Mouse (Mus musculus) spleen, adult 2 months (tissue): ENCODE results near the gene Mab21l1.

ENCODE experiments used
- CTCF ChIP-seq: fragments of 200-500 bp; IDR thresholded peaks from 2 replicates; pipeline ENCODE4 v1.5.1; 2011; ENCODE audit warnings: mild to moderate bottlenecking, inconsistent platforms; ENCODE audit not compliant: insufficient read depth, insufficient read length, insufficient replicate concordance; ENCODE audit errors: extremely low read depth
- POLR2A ChIP-seq: fragments of 200-500 bp; IDR thresholded peaks from 2 replicates; pipeline ENCODE4 v1.6.1; 2011; ENCODE audit warnings: low read depth, low read length, inconsistent platforms

DNA sequence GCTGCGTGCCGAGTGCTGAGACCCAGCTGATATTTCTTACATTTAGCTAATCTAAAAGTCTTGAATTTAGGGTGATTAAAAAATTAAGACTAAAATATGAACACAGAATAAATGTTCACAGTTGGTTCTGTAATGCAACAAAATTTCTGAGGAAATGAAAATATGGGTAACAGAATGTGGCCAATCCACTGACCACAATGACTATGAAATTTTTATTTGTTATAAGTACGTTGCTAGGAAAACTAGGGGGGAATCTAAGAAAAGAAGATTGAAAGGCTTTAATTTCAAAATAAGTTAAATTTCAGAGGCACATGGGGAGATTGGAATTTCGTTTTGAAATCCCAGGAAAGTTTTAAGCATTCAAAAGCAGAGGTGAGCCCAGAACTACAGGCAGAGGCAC is 8.3 kb downstream of the Mab21l1 start:
- TF ChIP-seq CTCF (no peak), POLR2A (no peak)
